Mouse (Mus musculus): ENCODE measurements around the gene Brap. TPM values are rescaled to one million over a fixed set of nuclear protein-coding genes. Genes with fewer than 3 reads are reported as not detected.
A peak's percentile ranks its signal among the peaks of the same experiment; 100 is the strongest.
"Not testable (repeated sequence)": the region's sequence is repeated elsewhere in the genome, so short reads cannot be mapped to it uniquely, and the experiment has no call there.

Brap gene
- 33.2 and 35.5 TPM in 2 replicates for polyA plus RNA-seq (2016; fragmentation: Nextera tagmentation; extraction: Ambion mirVana)

GRCm38 (mm10) chr5:121660059-121660896, at the start of gene Brap, which contains the start of gene Acad10:
TSS of gene Brap (plus strand) at chr5:121660563.
TSS of gene Acad10 (minus strand) at chr5:121660514.
- DNase-seq (ENCODE audit: low spot score), result peak; percentile 96
- H3K4me1 ChIP-seq, result peaks cover 14% of the 10 kb centered on the region
- H3K36me3 ChIP-seq, result peaks cover 35% of the 10 kb centered on the region
- WGBS, result 1% methylated on average over 85 of the region's 85 CpGs
- H3K27ac ChIP-seq, result peak within 1 kb of the TSS; percentile 90
- no peaks in the 10 kb centered on the region for H3K9me3 ChIP-seq
- no peaks in the 10 kb centered on the region for H3K27me3 ChIP-seq (ENCODE audit: insufficient read depth, poor library complexity, severe bottlenecking)
- peak within 1 kb of the TSS; percentile 98 for H3K4me3 ChIP-seq

DNA sequence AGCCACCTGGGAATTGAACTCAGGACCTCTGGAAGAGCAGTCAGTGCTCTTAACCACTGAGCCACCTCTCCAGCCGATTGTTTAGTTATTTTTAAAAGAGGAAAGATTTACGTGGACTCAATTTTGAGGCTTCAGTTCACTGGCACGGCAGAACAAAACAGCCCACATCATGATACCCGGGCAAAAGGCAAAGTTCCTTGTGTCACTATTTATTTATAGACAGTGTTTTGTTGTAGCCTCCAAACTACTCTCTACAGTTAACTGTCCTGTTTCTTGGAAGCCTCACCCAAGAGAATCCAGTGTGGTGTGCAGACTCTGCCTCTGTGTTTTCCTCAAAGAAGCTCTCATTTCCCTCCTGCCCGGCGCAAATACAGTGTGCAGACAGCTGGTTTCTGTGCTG, 48.3 kb upstream of the Brap start:
- no peak overlapping the region for H3K27ac ChIP-seq
- DNase-seq (ENCODE audit: low spot score), result no peak
- no peaks in the 10 kb centered on the region for H3K9me3 ChIP-seq
- no peak overlapping the region for H3K4me3 ChIP-seq
- WGBS, result 84% methylated on average over 6 of the region's 6 CpGs
- H3K27me3 ChIP-seq (ENCODE audit: insufficient read depth, poor library complexity, severe bottlenecking), result no peaks in the 10 kb centered on the region
- no peaks in the 10 kb centered on the region for H3K36me3 ChIP-seq
- no peaks in the 10 kb centered on the region for H3K4me1 ChIP-seq

GRCm38 (mm10) chr5:121614921-121615320, 45.4 kb upstream of the Brap start:
- H3K27ac ChIP-seq; H3K27me3 ChIP-seq (ENCODE audit: insufficient read depth, poor library complexity, severe bottlenecking); DNase-seq (ENCODE audit: low spot score); H3K4me3 ChIP-seq; H3K36me3 ChIP-seq; H3K9me3 ChIP-seq; H3K4me1 ChIP-seq: not testable (repeated sequence)
- 79% methylated on average over 3 of the region's 3 CpGs for whole genome bisulfite sequencing

GRCm38 (mm10) chr5:121618592-121619513, 41.5 kb upstream of the Brap start, which contains the start of gene Acad12:
TSS of gene Acad12 (minus strand) at chr5:121618938.
- Histone ChIP-seq H3K27ac (peak within 1 kb of the TSS; percentile 84), H3K27me3 (ENCODE audit: insufficient read depth, poor library complexity, severe bottlenecking) (no peaks in the 10 kb centered on the region), H3K4me3 (peak within 1 kb of the TSS; percentile 81), H3K9me3 (no peaks in the 10 kb centered on the region), H3K36me3 (peaks cover 2% of the 10 kb centered on the region; the same call in 1 of the 2 replicates), H3K4me1 (peaks cover 12% of the 10 kb centered on the region)
- peak; percentile 96 for DNase-seq (ENCODE audit: low spot score)
- WGBS, result under 1% methylated on average over 56 of the region's 58 CpGs

DNA sequence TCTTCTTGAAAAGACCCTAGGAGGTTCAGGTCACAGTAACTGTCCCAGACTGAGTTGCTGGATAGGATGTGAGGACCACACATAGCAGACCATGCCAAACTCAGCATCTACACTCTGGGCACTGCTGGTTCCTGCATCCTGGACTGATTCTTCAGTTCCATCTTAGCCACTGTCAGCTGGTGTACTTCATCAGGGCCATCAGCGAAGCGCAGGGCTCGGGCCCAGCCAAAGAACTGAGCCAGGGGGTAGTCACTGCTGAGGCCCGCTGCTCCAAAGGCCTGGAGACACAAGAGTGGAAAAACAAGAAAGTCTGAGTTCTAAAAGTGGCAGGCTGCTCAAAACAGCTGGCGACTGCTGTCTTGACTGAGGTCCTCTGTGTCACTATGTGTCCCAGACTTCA, 39.3 kb upstream of the Brap start:
- Histone ChIP-seq H3K36me3 (peaks cover 6% of the 10 kb centered on the region; the same call in 1 of the 2 replicates), H3K4me3 (no peak overlapping the region), H3K27ac (no peak overlapping the region), H3K27me3 (ENCODE audit: insufficient read depth, poor library complexity, severe bottlenecking) (no peaks in the 10 kb centered on the region), H3K9me3 (no peaks in the 10 kb centered on the region), H3K4me1 (peaks cover 12% of the 10 kb centered on the region)
- 94% methylated on average over 5 of the region's 5 CpGs for WGBS
- no peak for DNase-seq (ENCODE audit: low spot score)

DNA sequence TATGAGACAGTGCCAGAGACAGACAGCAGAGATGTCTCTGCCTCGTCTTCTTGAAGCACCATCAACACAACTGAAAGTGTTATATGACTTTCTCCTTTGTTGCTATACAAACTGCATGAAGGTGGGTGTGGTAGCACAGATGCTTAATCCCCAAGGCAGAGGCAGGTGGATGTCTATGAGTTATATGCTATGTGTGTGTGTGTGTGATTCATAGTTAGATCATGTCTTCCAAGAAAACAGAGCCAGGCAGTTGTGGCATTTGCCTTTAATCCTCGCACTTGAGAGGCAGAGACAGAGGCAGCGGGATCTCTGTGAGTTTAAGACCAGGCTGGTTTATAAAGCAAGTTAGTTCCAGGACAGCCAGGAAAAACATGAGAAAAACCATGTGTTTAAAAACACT, 37.1 kb upstream of the Brap start:
- DNase-seq (ENCODE audit: low spot score), result no peak
- Histone ChIP-seq H3K9me3 (no peaks in the 10 kb centered on the region), H3K27ac (no peak overlapping the region), H3K36me3 (peaks cover 6% of the 10 kb centered on the region; the same call in 1 of the 2 replicates), H3K4me3 (no peak overlapping the region), H3K27me3 (ENCODE audit: insufficient read depth, poor library complexity, severe bottlenecking) (no peaks in the 10 kb centered on the region), H3K4me1 (peaks cover 12% of the 10 kb centered on the region)
- 86% methylated on average over 3 of the region's 3 CpGs for WGBS

- H3K9me3 ChIP-seq, result no peaks in the 10 kb centered on the region
- no peak overlapping the region for H3K4me3 ChIP-seq
- 0% methylated on average over 1 of the region's 1 CpGs for WGBS
- no peak for DNase-seq (ENCODE audit: low spot score)
- H3K27ac ChIP-seq, result no peak overlapping the region
- H3K27me3 ChIP-seq (ENCODE audit: insufficient read depth, poor library complexity, severe bottlenecking), result no peaks in the 10 kb centered on the region
- H3K4me1 ChIP-seq, result peaks cover 6% of the 10 kb centered on the region
- 0 out of 2 replicates have a peak, but pooled peaks cover 6% of the 10 kb centered on the region for H3K36me3 ChIP-seq
Observed at GRCm38 (mm10) chr5:121627871-121628270, 32.5 kb upstream of the Brap start.

DNA sequence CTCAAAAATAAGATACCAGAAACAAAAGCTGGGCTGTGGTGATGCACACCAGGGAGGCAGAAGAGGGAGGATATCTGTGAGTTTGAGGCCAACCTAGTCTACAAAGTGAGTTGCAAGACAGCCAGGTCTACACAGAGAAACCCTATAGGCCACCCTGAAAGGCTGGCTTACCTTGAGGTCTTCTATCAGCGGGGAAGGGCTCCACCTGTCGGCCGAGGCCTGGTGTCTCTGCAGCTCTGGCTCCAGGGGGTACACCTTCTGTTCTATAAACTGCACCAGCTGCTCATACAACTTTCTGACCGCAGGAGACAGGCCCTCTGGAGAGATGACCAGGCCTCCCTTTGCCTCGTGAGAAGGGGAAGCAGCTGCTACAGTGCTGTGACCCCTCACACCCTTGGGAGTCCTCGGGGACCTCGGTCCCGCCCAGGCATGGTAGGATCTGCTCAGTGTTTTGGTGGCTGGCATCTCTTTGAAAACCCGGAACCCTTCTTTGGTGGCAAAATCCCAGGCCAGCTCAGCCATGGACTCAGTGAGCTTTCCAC, 29.2 kb upstream of the Brap start:
- not testable (repeated sequence) for H3K4me1 ChIP-seq; H3K4me3 ChIP-seq; H3K9me3 ChIP-seq; H3K36me3 ChIP-seq; DNase-seq (ENCODE audit: low spot score); H3K27me3 ChIP-seq (ENCODE audit: insufficient read depth, poor library complexity, severe bottlenecking); H3K27ac ChIP-seq
- WGBS, result 58% methylated on average over 9 of the region's 9 CpGs

DNA sequence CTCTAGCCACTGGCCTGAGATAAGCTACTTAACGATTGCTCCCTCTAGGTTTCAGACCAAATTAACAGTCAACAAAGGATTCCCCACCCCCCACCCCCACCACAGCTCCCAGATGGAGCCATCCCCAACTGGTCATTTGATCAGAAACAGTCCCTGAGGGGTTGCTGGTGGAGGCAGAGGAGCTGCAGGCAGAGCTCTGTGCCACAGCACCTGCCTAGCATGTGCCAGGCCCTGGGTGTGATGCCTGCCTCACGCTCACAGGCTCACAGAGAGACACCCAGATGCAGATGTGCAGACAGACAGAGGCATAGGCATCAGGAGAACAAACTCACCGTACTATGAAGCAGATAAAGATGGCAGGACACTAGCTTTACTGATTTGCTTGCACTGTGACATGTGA, 27.6 kb upstream of the Brap start:
- Histone ChIP-seq H3K27me3 (ENCODE audit: insufficient read depth, poor library complexity, severe bottlenecking) (no peaks in the 10 kb centered on the region), H3K4me1 (peaks cover 9% of the 10 kb centered on the region), H3K9me3 (no peaks in the 10 kb centered on the region), H3K36me3 (0 out of 2 replicates have a peak, but pooled peaks cover 3% of the 10 kb centered on the region), H3K27ac (no peak overlapping the region), H3K4me3 (no peak overlapping the region)
- 32% methylated on average over 3 of the region's 3 CpGs for WGBS
- no peak for DNase-seq (ENCODE audit: low spot score)

DNA sequence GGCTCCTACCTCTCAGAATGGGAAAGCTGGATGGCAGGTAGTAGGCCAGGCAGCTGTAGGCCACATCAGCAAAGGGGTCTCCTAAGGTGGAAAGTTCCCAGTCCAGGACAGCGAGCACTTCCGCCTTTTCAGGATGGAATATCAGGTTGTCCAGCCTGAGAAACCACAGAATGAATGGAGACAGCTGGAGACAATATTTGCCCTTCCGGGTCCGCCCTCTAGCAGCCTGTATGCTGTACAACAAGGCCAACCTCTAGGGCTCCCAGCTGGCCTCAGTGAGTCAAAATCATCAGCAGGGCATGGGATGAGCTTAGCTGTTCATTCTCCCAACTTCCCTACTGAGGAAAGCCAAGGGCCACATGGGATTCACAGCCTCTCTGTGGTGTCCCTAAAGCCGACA, 25.7 kb upstream of the Brap start:
- no peak for DNase-seq (ENCODE audit: low spot score)
- no peaks in the 10 kb centered on the region for H3K27me3 ChIP-seq (ENCODE audit: insufficient read depth, poor library complexity, severe bottlenecking)
- H3K4me1 ChIP-seq, result peaks cover 9% of the 10 kb centered on the region
- H3K4me3 ChIP-seq, result no peak overlapping the region
- peaks cover 3% of the 10 kb centered on the region; the same call in 1 of the 2 replicates for H3K36me3 ChIP-seq
- WGBS, result 91% methylated on average over 5 of the region's 5 CpGs
- H3K27ac ChIP-seq, result no peak overlapping the region
- H3K9me3 ChIP-seq, result no peaks in the 10 kb centered on the region

DNA sequence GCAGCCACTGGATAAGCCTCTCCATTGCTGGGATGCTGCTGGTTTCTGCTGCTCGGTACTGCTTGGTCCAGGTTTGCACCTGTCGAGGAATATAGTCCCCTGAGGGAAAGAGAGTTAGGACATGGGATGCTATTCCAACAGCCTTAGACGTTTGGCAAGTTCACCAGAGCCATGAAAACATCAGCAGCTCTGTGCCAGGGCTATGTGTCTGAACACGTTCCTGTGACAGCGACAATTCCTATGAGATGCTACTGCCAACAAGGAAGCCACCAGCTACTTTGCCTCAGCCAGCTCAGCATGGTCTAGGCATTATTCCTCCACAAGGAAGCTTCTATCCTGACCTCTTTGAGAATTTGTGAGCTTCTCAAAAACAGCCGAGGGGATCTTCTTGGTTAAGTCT, 23.1 kb upstream of the Brap start:
- H3K9me3 ChIP-seq, result no peaks in the 10 kb centered on the region
- H3K4me1 ChIP-seq, result peaks cover 8% of the 10 kb centered on the region
- WGBS, result 80% methylated on average over 6 of the region's 6 CpGs
- DNase-seq (ENCODE audit: low spot score), result no peak
- H3K36me3 ChIP-seq, result peaks cover 3% of the 10 kb centered on the region; the same call in 1 of the 2 replicates
- H3K27me3 ChIP-seq (ENCODE audit: insufficient read depth, poor library complexity, severe bottlenecking), result no peaks in the 10 kb centered on the region
- no peak overlapping the region for H3K4me3 ChIP-seq
- H3K27ac ChIP-seq, result no peak overlapping the region

DNA sequence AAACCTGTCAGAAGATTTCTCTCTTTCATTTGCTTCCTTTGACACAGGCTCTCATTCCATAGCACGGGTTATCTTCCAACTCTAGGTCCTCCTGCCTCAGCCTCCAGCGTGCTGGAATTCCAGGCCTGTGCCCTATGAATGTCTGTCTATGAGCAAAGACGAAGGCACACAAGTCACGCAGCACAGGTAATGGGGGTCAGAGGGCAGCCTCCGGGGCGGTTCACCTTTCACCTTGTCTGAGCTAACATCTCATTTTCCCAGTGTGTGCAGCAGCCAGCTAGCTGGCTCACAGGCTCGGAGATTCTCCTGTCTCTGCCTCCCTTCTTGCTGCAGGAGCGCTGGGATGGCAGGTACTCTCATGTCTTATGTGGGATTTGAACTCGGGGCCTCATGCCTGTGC, 20.8 kb upstream of the Brap start:
- H3K27me3 ChIP-seq (ENCODE audit: insufficient read depth, poor library complexity, severe bottlenecking), result no peaks in the 10 kb centered on the region
- no peak overlapping the region for H3K27ac ChIP-seq
- no peaks in the 10 kb centered on the region for H3K4me1 ChIP-seq
- no peak for DNase-seq (ENCODE audit: low spot score)
- H3K4me3 ChIP-seq, result no peak overlapping the region
- 90% methylated on average over 9 of the region's 9 CpGs for WGBS
- H3K9me3 ChIP-seq, result no peaks in the 10 kb centered on the region
- peaks cover 6% of the 10 kb centered on the region; the same call in 1 of the 2 replicates for H3K36me3 ChIP-seq
